In the genomic region with DNA sequence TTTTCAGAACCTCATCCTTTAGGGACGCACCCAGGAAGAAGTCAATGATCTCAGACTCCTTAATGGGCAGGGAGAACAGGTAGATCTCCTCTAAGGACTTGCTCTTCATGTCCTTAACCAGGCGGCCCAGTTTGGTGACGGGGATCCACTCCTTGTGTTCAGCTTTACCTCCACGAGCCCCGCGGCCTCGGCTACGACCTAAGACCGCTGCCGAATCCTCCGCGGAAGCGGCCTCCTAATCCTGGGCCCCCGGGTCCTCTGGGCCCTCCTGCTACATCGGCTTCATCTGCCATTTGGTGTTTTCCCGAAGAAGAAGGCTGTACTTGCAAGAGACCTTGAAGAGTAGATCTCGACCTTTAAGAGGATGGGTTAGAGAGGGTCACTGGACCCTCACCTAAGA, we compare ENCODE assay signal across 34 mouse cellular contexts.
"Had no signal": no experiment of that assay in that cellular context is flagged by ENCODE, and none has a peak within 500 bp of the region (broad histone marks: within the 10 kb centered on the region; RNA-seq: fewer than 3 reads in every experiment).

No protein-coding gene starts in this region.

- H3K27me3 ChIP-seq: heart, embryonic 12.5 days; heart, embryonic 13.5 days; heart, embryonic 15.5 days; hindbrain, embryonic 12.5 days; hindbrain, embryonic 13.5 days; hindbrain, embryonic 15.5 days; intestine, embryonic 15.5 days; kidney, embryonic 15.5 days had no signal

- H3K9ac ChIP-seq: heart, embryonic 12.5 days; heart, embryonic 13.5 days; heart, embryonic 15.5 days; hindbrain, embryonic 12.5 days; hindbrain, embryonic 13.5 days; hindbrain, embryonic 14.5 days; hindbrain, embryonic 15.5 days; intestine, embryonic 15.5 days; kidney, embryonic 15.5 days had no signal

- ATAC-seq: hindbrain, embryonic 16.5 days; hindbrain, postnatal 0 days; inflammation-experienced regulatory T-cells, adult 6 months; intestine, embryonic 15.5 days; intestine, embryonic 16.5 days; intestine, postnatal 0 days had no signal

- H3K4me2 ChIP-seq: heart, embryonic 12.5 days; heart, embryonic 13.5 days; heart, embryonic 15.5 days; hindbrain, embryonic 12.5 days; hindbrain, embryonic 13.5 days; hindbrain, embryonic 14.5 days; hindbrain, embryonic 15.5 days; intestine, embryonic 15.5 days; kidney, embryonic 15.5 days had no signal

- DNase-seq: heart, postnatal 10 days; heart, postnatal 14 days; heart, postnatal 36 days; heart, postnatal 4 days; kidney, adult 11 months; kidney, adult 18-20 months; kidney, adult 2 months; kidney, adult 8-10 months; kidney, adult 9 months; kidney, postnatal 10 days; kidney, postnatal 14 days; kidney, postnatal 25 days; kidney, postnatal 36 days; kidney, postnatal 4 days; layer of hippocampus, adult 9-11 months; layer of hippocampus, postnatal 36 days had no signal

- H3K4me3 ChIP-seq: heart, embryonic 12.5 days; heart, embryonic 13.5 days; heart, embryonic 15.5 days; hindbrain, embryonic 10.5 days; hindbrain, embryonic 12.5 days; hindbrain, embryonic 13.5 days; hindbrain, embryonic 15.5 days; intestine, embryonic 15.5 days; kidney, embryonic 15.5 days; layer of hippocampus, adult 2 months; left cerebral cortex, adult 2 months had no signal

- H3K36me3 ChIP-seq: heart, embryonic 12.5 days; heart, embryonic 13.5 days; heart, embryonic 15.5 days; hindbrain, embryonic 10.5 days; hindbrain, embryonic 12.5 days; hindbrain, embryonic 13.5 days; hindbrain, embryonic 15.5 days; intestine, embryonic 15.5 days; kidney, embryonic 15.5 days had no signal

- H3K4me1 ChIP-seq: heart, embryonic 12.5 days; heart, embryonic 13.5 days; heart, embryonic 15.5 days; hindbrain, embryonic 10.5 days; hindbrain, embryonic 12.5 days; hindbrain, embryonic 13.5 days; hindbrain, embryonic 15.5 days; intestine, embryonic 15.5 days; kidney, embryonic 15.5 days had no signal

- H3K27ac ChIP-seq: heart, embryonic 13.5 days; heart, embryonic 15.5 days; hindbrain, embryonic 10.5 days; hindbrain, embryonic 12.5 days; hindbrain, embryonic 13.5 days; hindbrain, embryonic 14.5 days; hindbrain, embryonic 15.5 days; hindbrain, postnatal 0 days; intestine, embryonic 15.5 days; kidney, embryonic 15.5 days; kidney, postnatal 0 days; layer of hippocampus, adult 2 months; left cerebral cortex, adult 2 months had no signal

- H3K9me3 ChIP-seq: heart, embryonic 12.5 days; heart, embryonic 13.5 days; heart, embryonic 15.5 days; hindbrain, embryonic 10.5 days; hindbrain, embryonic 12.5 days; hindbrain, embryonic 13.5 days; hindbrain, embryonic 15.5 days; intestine, embryonic 15.5 days; kidney, embryonic 15.5 days had no signal
